Mouse (Mus musculus): ENCODE data around the gene Zbtb20.

- TF ChIP-seq CTCF (IDR thresholded peaks at IDR 0.05) (no peak), EP300 (IDR thresholded peaks at IDR 0.05) (no peak)
These were observed 207.1 kb downstream of the Zbtb20 start for GRCm38 (mm10) chr16:43082801-43083200.
